Mouse (Mus musculus) cerebellum, adult 11-12 months (tissue): ENCODE results near the gene Gm3604.
"Not testable (repeated sequence)": the region's sequence is repeated elsewhere in the genome, so short reads cannot be mapped to it uniquely, and the experiment has no call there.

Experiments
- DNase-seq: peaks from one replicate; pipeline ENCODE4 v3.0.0; 2022

Gm3604 gene

GRCm38 (mm10) chr13:62382952-62383351 lies at the start of gene Gm3604:
TSS of gene Gm3604 (minus strand) at chr13:62383177.
- peak; percentile 2 for DNase-seq

GRCm38 (mm10) chr13:62399206-62399605 lies 16.2 kb upstream of the Gm3604 start:
- DNase-seq = not testable (repeated sequence)

GRCm38 (mm10) chr13:62390076-62390620 lies 7.2 kb upstream of the Gm3604 start:
- not testable (repeated sequence) for DNase-seq

GRCm38 (mm10) chr13:62331786-62332185 lies 51.2 kb downstream of the Gm3604 start:
- DNase-seq = no peak

GRCm38 (mm10) chr13:62331381-62331780 lies 51.6 kb downstream of the Gm3604 start:
- no peak for DNase-seq
